Mouse (Mus musculus) lung, adult 2 months (tissue): ENCODE data around the gene Dhx37.

Experiments used
- CTCF ChIP-seq: fragments of 200-500 bp; IDR thresholded peaks from 2 replicates; pipeline ENCODE4 v1.5.1; 2011; ENCODE audit warnings: mild to moderate bottlenecking, low read length, control low read depth; ENCODE audit not compliant: insufficient read depth
- POLR2A ChIP-seq: fragments of 200-500 bp; IDR thresholded peaks from 2 replicates; pipeline ENCODE4 v1.6.1; 2011; ENCODE audit warnings: low read depth, mild to moderate bottlenecking, control low read depth, low read length, borderline replicate concordance; ENCODE audit errors: extremely low read depth

DNA sequence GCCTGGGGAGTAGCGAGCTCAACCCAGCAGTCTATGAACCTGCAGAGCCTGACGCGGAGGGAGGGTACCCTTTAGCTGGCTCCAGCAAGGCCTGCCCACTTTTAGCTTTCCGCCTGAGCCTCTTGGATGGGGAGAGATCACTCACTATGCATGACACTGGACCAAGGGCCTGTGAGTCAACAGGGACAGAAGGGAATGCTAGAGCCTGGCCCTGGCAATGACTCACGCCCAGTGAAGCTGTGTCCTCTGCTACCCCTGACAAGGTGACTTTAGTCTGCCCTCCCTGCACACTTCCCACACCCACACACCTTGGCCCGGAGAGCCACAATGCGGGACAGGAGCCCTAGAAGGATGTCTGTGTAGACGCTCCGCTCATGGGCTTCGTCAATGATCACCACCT lies 7.6 kb downstream of the Dhx37 start:
- TF ChIP-seq POLR2A: no peak
- TF ChIP-seq CTCF: no peak
